28 mouse cellular contexts compared by ENCODE assay signal in the genomic region with DNA sequence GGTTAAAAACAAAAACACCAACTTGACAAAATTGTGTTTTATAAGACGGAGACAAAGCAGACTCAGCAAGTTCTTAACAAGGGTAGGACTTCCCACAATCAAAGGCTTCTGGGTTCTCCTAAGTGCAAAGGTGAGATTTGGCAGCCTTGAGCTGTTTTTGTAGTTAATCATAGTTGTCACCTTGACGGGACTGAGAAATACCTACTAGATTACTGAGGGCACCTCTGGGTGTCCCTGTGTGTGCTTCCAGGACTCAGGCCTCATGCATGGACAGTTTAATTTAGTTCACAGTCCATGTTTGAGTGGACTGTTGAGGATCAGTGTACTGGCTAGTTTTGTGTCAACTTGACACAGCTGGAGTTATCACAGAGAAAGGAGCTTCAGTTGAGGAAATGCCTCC.
DNase-seq lines count a peak whose midpoint lies in the region; ATAC-seq and TF ChIP-seq lines count a peak whose summit lies in the region.
"Had no signal": no experiment of that assay in that cellular context is flagged by ENCODE, and none has a peak within 500 bp of the region (broad histone marks: within the 10 kb centered on the region; RNA-seq: fewer than 3 reads in every experiment).

No protein-coding gene starts in this region.

- TF ChIP-seq CTCF in intestine, postnatal 0 days (IDR thresholded peaks at IDR 0.05; ENCODE audit: low read depth) = no peak
- no peak for TF ChIP-seq CTCF in stomach, postnatal 0 days (IDR thresholded peaks at IDR 0.05; ENCODE audit: low read depth)

- H3K27ac ChIP-seq in intestine, embryonic 14.5 days (ENCODE audit: low read depth) = peak overlapping the region; percentile 45
- no peak overlapping the region for H3K27ac ChIP-seq in intestine, postnatal 0 days (ENCODE audit: low read depth, low read length)
- H3K27ac ChIP-seq in kidney, embryonic 14.5 days (ENCODE audit: low read depth, low read length) = no peak overlapping the region
- H3K27ac ChIP-seq in stomach, embryonic 14.5 days (ENCODE audit: low read length) = peak overlapping the region; percentile 83; the same call in 1 of the 2 replicates
- H3K27ac ChIP-seq in stomach, postnatal 0 days (replicated peaks) = no peak overlapping the region
- H3K27ac ChIP-seq: embryonic facial prominence, embryonic 13.5 days; heart, embryonic 15.5 days; hindbrain, embryonic 10.5 days had no signal

- H3K9ac ChIP-seq in intestine, embryonic 14.5 days (ENCODE audit: low read length) = no peak overlapping the region
- no peak overlapping the region for H3K9ac ChIP-seq in intestine, postnatal 0 days (ENCODE audit: low read depth, low read length)
- H3K9ac ChIP-seq in kidney, embryonic 14.5 days (ENCODE audit: low read depth, low read length) = no peak overlapping the region
- H3K9ac ChIP-seq in stomach, embryonic 14.5 days (replicated peaks; ENCODE audit: low read depth, low read length) = no peak overlapping the region
- no peak overlapping the region for H3K9ac ChIP-seq in stomach, postnatal 0 days (ENCODE audit: low read length)
- H3K9ac ChIP-seq: embryonic facial prominence, embryonic 13.5 days; forebrain, embryonic 12.5 days; forebrain, embryonic 15.5 days; heart, embryonic 12.5 days; heart, embryonic 15.5 days had no signal

- no peak overlapping the region for H3K4me3 ChIP-seq in intestine, embryonic 14.5 days (ENCODE audit: low read depth, low read length)
- no peak overlapping the region for H3K4me3 ChIP-seq in intestine, postnatal 0 days (ENCODE audit: low read depth, low read length)
- H3K4me3 ChIP-seq in kidney, embryonic 14.5 days (ENCODE audit: low read length) = no peak overlapping the region
- H3K4me3 ChIP-seq in stomach, embryonic 14.5 days (ENCODE audit: low read depth, low read length) = no peak overlapping the region
- no peak overlapping the region for H3K4me3 ChIP-seq in stomach, postnatal 0 days (ENCODE audit: low read depth, low read length)
- H3K4me3 ChIP-seq: embryonic facial prominence, embryonic 13.5 days; erythroblast, embryonic 14.5 days; forebrain, embryonic 12.5 days; forebrain, embryonic 15.5 days; heart, embryonic 12.5 days; heart, embryonic 15.5 days; hindbrain, embryonic 10.5 days had no signal

- TF ChIP-seq EP300 in stomach, postnatal 0 days (optimal IDR thresholded peaks at IDR 0.05) = no peak

- ATAC-seq in intestine, embryonic 14.5 days (replicated peaks; ENCODE audit: low FRiP score, low TSS enrichment, low read depth) = no peak
- ATAC-seq in intestine, postnatal 0 days = no peak
- no peak for ATAC-seq in kidney, embryonic 14.5 days (ENCODE audit: low FRiP score, low TSS enrichment)
- ATAC-seq in stomach, embryonic 14.5 days (ENCODE audit: insufficient number of reproducible peaks, insufficient read depth, low FRiP score, low read depth) = no peak
- ATAC-seq in stomach, postnatal 0 days (ENCODE audit: low FRiP score, low TSS enrichment) = no peak
- ATAC-seq: activated CD4-positive, CD25-positive, alpha-beta regulatory T cell, adult 4 months; forebrain, embryonic 15.5 days had no signal

- no peak overlapping the region for H3K4me2 ChIP-seq in intestine, embryonic 14.5 days (ENCODE audit: low read length)
- no peak overlapping the region for H3K4me2 ChIP-seq in intestine, postnatal 0 days (replicated peaks; ENCODE audit: low read depth)
- H3K4me2 ChIP-seq in kidney, embryonic 14.5 days (replicated peaks; ENCODE audit: low read depth, low read length) = no peak overlapping the region
- H3K4me2 ChIP-seq in stomach, embryonic 14.5 days (replicated peaks; ENCODE audit: low read depth, low read length) = no peak overlapping the region
- no peak overlapping the region for H3K4me2 ChIP-seq in stomach, postnatal 0 days (replicated peaks; ENCODE audit: low read depth)
- H3K4me2 ChIP-seq: embryonic facial prominence, embryonic 13.5 days; forebrain, embryonic 12.5 days; forebrain, embryonic 15.5 days; heart, embryonic 12.5 days; heart, embryonic 15.5 days had no signal

- H3K9me3 ChIP-seq in intestine, embryonic 14.5 days (ENCODE audit: control insufficient read depth, low read length) = no peaks in the 10 kb centered on the region
- H3K9me3 ChIP-seq in intestine, postnatal 0 days (ENCODE audit: control insufficient read depth) = no peaks in the 10 kb centered on the region
- H3K9me3 ChIP-seq in kidney, embryonic 14.5 days (ENCODE audit: control insufficient read depth, low read length) = no peaks in the 10 kb centered on the region
- H3K9me3 ChIP-seq in stomach, embryonic 14.5 days (ENCODE audit: control insufficient read depth, low read depth, low read length) = no peaks in the 10 kb centered on the region
- no peaks in the 10 kb centered on the region for H3K9me3 ChIP-seq in stomach, postnatal 0 days (ENCODE audit: control insufficient read depth, low read length)
- H3K9me3 ChIP-seq: embryonic facial prominence, embryonic 10.5 days; embryonic facial prominence, embryonic 13.5 days; forebrain, embryonic 12.5 days; forebrain, embryonic 15.5 days; heart, embryonic 12.5 days; heart, embryonic 15.5 days; hindbrain, embryonic 10.5 days had no signal

- no peak for DNase-seq in intestine, embryonic 14.5 days (ENCODE audit: low spot score)
- peak; percentile 40 to 50 for DNase-seq in kidney, adult 8-10 months
- no peak for DNase-seq in kidney, postnatal 25 days
- peak; percentile 38 to 52 for DNase-seq in kidney, postnatal 36 days
- no peak for DNase-seq in stomach, postnatal 0 days (ENCODE audit: low spot score)
- DNase-seq: adrenal gland, adult 8-10 months; adrenal gland, postnatal 25 days; cerebellum, adult 11-12 months; cerebellum, adult 8-10 months; cerebellum, postnatal 10 days; cerebellum, postnatal 36 days; embryo, embryonic 11 days; gastrocnemius, postnatal 25 days; heart, adult 18-20 months; heart, postnatal 10 days; heart, postnatal 36 days had no signal

- peaks cover 15% of the 10 kb centered on the region for H3K4me1 ChIP-seq in intestine, embryonic 14.5 days (replicated peaks; ENCODE audit: control insufficient read depth, insufficient read depth, low read length)
- H3K4me1 ChIP-seq in intestine, postnatal 0 days (replicated peaks; ENCODE audit: control insufficient read depth, insufficient read depth, low read length) = no peaks in the 10 kb centered on the region
- H3K4me1 ChIP-seq in kidney, embryonic 14.5 days (ENCODE audit: control insufficient read depth, insufficient read depth, low read length) = no peaks in the 10 kb centered on the region
- H3K4me1 ChIP-seq in stomach, embryonic 14.5 days (ENCODE audit: control insufficient read depth, insufficient read depth, low read length) = peaks cover 12% of the 10 kb centered on the region; the same call in 1 of the 2 replicates
- 0 out of 2 replicates have a peak, but pooled peaks cover 5% of the 10 kb centered on the region for H3K4me1 ChIP-seq in stomach, postnatal 0 days (replicated peaks; ENCODE audit: control insufficient read depth, insufficient read depth)

- 75% methylated on average over 2 of the region's 2 CpGs for WGBS in intestine, embryonic 14.5 days
- WGBS in intestine, postnatal 0 days = 61% methylated on average over 2 of the region's 2 CpGs
- 73% methylated on average over 2 of the region's 2 CpGs for WGBS in kidney, embryonic 14.5 days
- 77% methylated on average over 2 of the region's 2 CpGs for WGBS in stomach, embryonic 14.5 days
- WGBS in stomach, postnatal 0 days = 59% methylated on average over 2 of the region's 2 CpGs

- H3K27me3 ChIP-seq in intestine, embryonic 14.5 days (replicated peaks; ENCODE audit: control insufficient read depth, insufficient read depth, low read length) = no peaks in the 10 kb centered on the region
- no peaks in the 10 kb centered on the region for H3K27me3 ChIP-seq in intestine, postnatal 0 days (replicated peaks; ENCODE audit: control insufficient read depth, insufficient read depth, low read length)
- H3K27me3 ChIP-seq in kidney, embryonic 14.5 days (ENCODE audit: control insufficient read depth, insufficient read depth, low read length) = no peaks in the 10 kb centered on the region
- H3K27me3 ChIP-seq in stomach, embryonic 14.5 days (ENCODE audit: control insufficient read depth, insufficient read depth, low read length) = no peaks in the 10 kb centered on the region
- no peaks in the 10 kb centered on the region for H3K27me3 ChIP-seq in stomach, postnatal 0 days (ENCODE audit: control insufficient read depth, insufficient read depth, low read length)
- H3K27me3 ChIP-seq: embryonic facial prominence, embryonic 13.5 days; forebrain, embryonic 12.5 days; forebrain, embryonic 15.5 days; heart, embryonic 12.5 days; heart, embryonic 15.5 days had no signal

- no peaks in the 10 kb centered on the region for H3K36me3 ChIP-seq in intestine, embryonic 14.5 days (ENCODE audit: control insufficient read depth, insufficient read depth, low read length)
- no peaks in the 10 kb centered on the region for H3K36me3 ChIP-seq in intestine, postnatal 0 days (ENCODE audit: control insufficient read depth, insufficient read depth)
- no peaks in the 10 kb centered on the region for H3K36me3 ChIP-seq in kidney, embryonic 14.5 days (ENCODE audit: control insufficient read depth, insufficient read depth, low read length)
- H3K36me3 ChIP-seq in stomach, embryonic 14.5 days (ENCODE audit: control insufficient read depth, insufficient read depth, low read length) = no peaks in the 10 kb centered on the region
- no peaks in the 10 kb centered on the region for H3K36me3 ChIP-seq in stomach, postnatal 0 days (ENCODE audit: control insufficient read depth, insufficient read depth, low read length)
- H3K36me3 ChIP-seq: embryonic facial prominence, embryonic 10.5 days; embryonic facial prominence, embryonic 13.5 days; forebrain, embryonic 12.5 days; forebrain, embryonic 15.5 days; heart, embryonic 12.5 days; heart, embryonic 15.5 days; hindbrain, embryonic 10.5 days had no signal

Comparison
In these comparisons a context has a peak if more than half of its experiments do, and no peak if none do; other contexts are left out.
1. DNase-seq: peak in kidney, adult 8-10 months (2 of 2) and kidney, postnatal 36 days (2 of 2); none in intestine, embryonic 14.5 days (single experiment), kidney, postnatal 25 days (0 of 2) and stomach, postnatal 0 days (single experiment).
2. H3K27ac ChIP-seq: peak in intestine, embryonic 14.5 days (single experiment) and stomach, embryonic 14.5 days (single experiment); none in intestine, postnatal 0 days (single experiment), kidney, embryonic 14.5 days (single experiment) and stomach, postnatal 0 days (single experiment).